Mouse (Mus musculus) liver, adult (tissue): Measurements from ENCODE around the gene Serpinb11.

Experiments used
- GATA4 ChIP-seq: IDR thresholded peaks from 2 replicates; pipeline ENCODE4 v1.6.1; 2014; ENCODE audit warnings: mild to moderate bottlenecking, low read length; ENCODE audit not compliant: insufficient replicate concordance

The Serpinb11 gene

DNA sequence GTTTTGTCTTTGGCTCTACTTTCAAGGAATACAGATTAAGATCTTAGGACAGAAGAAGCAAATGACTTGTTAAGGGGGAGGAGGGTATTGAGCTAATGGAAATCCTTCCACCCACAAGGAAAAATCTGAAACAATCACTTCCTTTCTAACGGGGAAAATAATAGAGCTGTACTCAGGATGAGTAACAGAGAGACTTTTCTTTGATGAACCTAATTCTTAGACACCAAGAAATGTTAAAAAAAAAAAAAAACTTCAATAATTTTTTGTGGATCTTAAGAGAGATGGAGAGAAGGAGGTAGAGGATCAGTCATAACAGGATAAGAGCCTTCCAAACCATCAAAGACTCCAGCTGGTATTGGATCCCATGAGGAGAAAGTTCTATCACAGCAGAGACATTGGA, at the start of gene Serpinb11:
Gene Serpinb11 (plus strand): TSS at position 301 of the 400 bp plus-strand sequence.
- TF ChIP-seq GATA4 = no peak

DNA sequence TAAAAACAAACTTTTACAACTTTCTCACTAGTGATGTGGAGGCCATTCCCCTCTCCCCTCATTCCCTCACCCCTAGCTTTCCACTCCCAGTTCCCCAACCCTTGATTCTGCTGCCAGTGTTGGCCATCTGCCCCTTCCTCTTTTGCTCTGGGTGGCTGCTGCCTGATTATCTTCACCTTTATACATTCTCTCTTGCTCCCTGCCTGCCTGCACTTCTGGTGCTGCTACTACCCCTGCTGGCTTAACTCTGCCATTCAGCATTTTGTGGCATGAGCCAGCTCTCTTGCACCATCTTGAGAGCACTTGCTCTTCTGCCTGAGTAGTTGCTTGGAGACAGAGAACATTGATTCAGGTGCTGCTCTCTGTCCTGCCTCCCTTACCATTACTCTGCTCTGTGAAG, 15.0 kb upstream of the Serpinb11 start:
- TF ChIP-seq GATA4 = no peak

DNA sequence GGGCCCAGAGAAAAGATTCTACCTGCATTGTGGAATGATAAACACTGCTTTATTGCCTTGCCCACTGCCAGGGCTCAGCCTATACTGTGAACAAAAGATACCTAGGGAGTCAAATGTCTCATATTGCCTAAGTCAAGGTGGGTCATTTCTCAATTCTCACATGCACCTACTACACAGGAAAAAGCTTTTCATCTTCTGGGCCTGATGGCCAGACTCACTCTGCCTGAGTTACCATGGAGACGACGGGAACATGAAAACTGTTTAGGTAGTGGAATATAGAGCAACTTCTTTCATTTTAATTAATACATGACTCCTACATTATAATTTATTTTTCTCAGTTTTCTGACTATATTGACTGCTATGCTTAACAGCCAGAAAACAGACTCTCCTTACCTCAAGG, 14.2 kb upstream of the Serpinb11 start:
- TF ChIP-seq GATA4 = no peak

DNA sequence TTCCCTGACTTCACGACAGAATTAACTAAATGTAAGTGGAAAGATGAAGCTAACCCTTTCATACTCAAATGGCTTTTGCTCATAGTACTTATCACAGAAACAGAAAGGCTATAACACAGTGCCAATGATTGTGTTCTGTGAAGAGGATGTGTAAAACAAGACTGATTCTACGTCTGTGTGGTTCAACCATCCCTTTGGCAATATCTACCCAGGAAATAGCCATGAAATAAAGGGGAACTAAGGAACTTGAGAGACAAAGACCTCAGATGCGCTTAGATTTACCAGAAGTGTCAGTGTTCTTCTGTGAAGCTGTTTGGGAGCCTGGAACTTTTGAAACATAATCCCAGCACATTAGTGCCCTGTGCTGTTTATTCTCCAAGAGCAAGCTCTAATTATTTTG, 10.6 kb upstream of the Serpinb11 start:
- no peak for TF ChIP-seq GATA4

DNA sequence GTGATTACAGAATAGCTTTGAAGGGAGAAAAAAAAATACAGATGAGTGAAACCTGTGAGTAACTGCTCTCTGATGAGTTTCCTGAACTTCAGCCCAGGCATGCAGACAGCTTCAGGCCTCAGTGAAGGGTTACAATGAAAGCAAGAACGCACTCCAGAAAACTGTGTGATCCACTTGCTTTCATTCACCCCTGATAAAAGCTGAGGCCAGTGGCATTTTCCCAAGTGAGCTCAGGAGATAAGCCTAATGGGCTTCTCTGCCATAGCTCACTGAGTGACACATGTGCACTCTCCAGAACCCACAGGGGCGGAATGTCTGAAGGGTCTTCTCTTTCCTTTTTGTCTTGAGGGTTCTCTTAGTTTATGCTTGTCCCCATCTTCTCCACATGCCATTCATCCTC, 9.9 kb upstream of the Serpinb11 start:
- TF ChIP-seq GATA4 = no peak

DNA sequence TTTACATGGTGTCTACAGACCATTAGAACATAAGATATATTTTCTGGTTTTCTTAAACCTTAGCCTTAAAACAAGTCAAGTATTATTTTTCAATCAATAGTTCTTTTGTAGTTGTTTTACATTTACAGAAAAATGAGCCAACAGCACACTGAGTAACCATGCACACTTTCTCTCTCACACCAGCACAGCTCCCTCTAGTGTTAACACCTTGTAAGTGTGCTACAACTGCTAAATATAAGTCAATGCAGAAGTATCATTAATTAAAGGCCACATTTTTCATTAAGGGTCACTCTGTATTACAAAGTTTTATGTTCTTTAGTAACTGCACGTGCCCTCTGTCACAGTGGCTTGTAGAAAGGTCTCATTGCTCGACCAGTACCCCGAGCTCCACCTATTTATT, 8.0 kb upstream of the Serpinb11 start:
- TF ChIP-seq GATA4 = no peak

DNA sequence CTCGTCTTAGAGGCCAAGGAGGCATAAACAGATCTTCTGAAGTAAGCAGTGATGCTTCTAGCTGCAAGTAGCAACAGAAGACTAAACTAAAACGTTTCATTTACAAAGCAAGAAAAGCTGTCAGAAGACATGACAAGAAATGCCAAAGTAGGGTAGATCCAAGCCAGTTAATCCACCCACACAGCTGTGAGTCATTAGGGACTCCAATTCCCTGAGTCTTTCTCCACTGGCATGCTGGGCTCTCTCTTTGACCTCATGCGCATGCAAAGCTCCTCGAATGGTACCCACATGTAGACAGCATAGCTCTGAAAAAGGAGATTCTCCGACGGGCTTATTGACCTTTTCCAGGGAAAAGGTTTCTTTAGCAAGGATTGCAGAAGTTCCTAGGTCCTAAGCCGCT, 5.0 kb downstream of the Serpinb11 start:
- TF ChIP-seq GATA4 = no peak

DNA sequence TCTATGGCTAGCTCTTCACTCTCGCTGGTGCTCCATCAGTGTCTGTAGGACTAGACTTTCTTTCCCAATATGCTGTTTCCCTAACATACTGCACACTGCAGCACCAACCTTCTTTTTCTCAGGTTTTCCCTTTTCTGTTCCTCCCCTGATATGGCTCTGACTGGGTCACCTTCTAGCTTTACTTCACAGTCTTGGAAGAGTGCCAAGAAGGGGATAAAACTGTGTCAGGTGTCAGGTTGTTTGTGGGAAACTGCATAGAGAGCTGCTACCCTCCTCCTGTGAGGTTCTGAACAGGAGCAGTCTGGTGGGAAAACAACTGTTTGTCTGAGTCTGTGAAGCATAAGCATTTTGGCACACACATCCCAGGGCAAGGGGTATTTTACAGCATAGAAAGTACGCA, 7.9 kb downstream of the Serpinb11 start:
- no peak for TF ChIP-seq GATA4

DNA sequence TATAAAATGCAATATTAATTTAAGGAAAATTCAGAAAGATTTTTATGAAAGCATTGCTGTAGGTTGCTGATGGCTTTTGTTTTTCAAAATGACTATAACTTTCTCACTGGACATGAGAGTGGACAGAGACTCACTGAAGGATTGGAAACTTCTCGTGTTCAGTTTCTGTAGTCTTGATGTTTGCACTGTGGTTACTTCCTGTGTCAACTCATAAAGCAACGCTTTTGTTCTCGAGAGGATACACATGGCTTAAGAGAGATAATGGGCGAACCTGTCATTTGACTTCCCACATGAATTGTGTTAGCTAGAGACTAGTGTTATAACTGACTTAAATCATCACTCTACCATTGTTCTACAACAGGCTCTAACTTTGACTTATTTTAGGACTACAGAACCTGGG, 16.0 kb downstream of the Serpinb11 start:
- TF ChIP-seq GATA4 = no peak

DNA sequence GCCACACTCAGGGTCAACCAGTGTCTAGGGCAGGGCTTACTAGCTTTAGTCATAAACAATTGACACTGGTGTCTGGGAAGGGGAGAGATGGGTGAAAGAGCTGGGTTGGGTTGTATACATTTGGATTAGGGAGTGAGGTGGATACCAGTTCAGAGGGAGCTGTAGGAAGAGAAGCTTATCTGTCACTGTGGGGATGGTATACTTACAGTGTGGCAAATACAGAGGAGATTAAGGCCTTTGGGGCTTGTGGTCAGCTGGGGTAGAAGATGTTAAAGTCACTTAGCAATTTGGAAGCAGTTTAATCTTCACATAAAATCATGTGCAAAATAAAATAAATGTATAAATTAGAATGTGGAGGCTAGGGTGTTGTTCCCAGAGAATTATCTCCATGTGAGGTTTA, 17.4 kb downstream of the Serpinb11 start:
- TF ChIP-seq GATA4 = no peak

DNA sequence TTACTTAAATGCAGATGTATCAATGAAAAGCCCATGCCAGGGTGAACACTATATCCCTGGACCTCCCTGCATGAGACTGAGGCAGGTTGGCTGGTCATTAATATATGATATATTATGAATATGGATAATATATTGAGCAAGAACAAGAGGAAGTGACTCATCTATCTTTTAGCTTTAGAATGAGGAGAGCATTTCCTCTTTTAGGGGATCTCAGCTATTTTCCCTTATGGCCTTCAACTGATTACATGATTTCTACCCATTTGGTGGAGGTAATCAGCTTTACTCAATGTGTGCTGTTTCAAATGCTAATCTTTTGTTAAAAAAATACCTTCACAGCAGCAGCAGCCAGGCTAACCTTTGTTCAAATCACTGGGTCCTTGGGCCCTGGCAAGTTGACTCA, 20.5 kb downstream of the Serpinb11 start:
- no peak for TF ChIP-seq GATA4

DNA sequence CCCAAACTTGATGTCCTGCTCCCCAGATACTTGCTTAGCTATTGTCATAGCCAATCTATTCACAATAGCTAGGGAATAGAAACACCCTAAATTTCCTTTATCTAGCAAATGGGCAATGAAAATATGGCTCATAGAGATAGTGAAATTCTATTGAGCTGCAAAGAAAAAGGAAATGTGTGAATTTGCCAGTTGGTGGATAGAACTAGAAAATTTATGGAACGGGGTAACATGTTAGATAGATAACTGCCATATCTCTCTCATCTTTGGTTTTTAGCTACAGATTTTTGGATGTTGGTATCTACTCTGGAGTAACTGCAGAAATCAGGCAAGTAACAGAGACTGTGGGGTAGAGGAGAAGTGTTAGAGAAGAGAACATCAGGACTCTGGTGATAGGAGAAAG, 21.4 kb downstream of the Serpinb11 start:
- no peak for TF ChIP-seq GATA4

DNA sequence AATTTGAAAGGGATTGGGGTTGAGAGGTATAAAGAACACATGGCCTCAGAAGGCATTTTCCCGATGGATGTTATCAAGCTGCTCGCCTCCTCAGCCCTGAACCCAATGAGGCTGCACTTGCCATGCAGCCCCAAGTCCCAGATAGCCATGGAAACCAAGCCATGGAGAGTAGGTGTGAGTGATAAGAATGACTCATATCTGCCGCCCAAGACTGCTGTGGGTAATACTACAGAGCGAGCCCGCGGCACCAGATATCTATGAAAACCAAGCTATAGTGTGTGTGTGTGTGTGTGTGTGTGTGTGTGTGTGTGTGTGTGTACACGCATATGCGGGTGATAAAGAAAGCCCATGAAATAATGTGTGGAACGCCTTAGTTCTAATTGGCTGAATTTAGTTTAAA, 23.5 kb downstream of the Serpinb11 start:
- TF ChIP-seq GATA4 = no peak

DNA sequence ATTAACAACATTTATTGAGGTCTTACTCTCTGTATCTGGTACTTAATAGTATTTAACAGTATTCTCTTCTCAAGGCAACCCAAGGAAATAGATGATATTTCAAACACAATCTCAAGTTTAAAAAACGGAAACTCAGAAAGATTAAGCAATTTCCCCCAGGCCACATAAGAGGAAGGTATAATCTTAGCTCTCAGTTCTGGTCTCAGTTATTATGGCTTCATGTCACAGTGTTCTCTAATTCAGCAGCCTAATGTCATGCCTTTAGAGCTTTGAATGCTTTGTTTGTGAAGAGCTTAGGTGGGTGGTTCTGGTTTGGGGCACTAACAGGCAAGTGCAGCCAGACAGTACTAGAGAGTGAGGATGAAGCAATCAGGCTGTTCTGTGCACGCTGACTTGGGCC, 28.8 kb downstream of the Serpinb11 start:
- no peak for TF ChIP-seq GATA4

DNA sequence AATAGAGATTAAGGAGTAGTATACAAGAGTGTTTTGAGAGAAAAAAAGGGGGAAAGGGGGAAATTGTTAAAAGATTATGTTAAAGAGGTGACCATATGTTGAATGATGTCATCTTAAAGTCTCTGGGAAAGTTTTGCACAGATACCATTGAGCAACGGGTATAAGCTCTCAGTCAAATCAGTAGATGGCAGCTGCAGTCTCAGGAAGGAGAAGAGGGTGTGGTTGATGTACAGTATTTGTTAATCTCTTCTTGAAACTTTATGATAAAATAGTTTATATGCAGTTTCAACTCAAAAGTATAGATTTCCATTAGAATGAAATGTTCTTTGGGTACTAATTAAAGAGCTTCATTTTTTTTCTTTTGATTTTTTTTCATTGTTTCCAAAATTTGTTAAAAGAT, 36.5 kb downstream of the Serpinb11 start:
- no peak for TF ChIP-seq GATA4

DNA sequence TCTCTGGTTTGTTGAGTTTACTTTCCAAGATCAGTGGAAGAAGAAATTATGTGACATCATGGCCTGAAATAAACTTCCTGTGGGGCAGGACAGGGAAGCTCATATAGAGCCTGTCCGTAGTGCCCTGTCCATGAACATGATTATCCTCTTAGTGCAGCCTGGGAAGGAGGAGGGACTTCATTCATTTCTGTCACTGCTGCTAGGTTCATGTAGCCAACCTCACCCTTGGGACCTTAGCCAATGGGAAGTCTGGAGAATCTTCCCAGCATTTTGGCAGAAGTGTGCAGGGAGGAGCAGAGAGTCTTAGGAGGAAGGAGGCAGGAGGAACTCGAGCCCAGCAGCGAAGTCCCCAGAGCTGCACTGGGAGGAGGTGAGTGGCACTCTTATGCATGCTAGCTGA, 38.4 kb downstream of the Serpinb11 start, which contains the start of gene Serpinb7:
Gene Serpinb7 (plus strand): TSS at position 301 of the 400 bp plus-strand sequence.
- TF ChIP-seq GATA4 = no peak

DNA sequence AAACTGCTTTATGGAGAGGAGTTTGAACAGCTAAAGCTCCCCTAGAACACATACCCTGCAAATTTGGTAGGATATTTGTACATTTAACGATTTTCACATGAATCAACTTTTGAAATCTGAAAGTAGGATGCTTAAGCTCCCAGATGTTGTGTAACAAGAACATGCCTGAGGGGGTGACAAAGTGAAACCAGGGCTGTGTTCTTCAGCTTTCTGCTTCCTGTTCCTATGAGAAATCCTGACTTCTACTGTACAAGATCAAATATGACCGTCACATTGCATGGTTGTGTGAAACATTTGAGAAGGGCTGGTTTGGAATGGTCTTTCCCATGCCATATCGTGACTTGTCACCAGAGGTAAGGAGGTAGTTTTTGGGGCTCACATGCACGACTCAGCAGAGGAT, 41.1 kb downstream of the Serpinb11 start:
- no peak for TF ChIP-seq GATA4

DNA sequence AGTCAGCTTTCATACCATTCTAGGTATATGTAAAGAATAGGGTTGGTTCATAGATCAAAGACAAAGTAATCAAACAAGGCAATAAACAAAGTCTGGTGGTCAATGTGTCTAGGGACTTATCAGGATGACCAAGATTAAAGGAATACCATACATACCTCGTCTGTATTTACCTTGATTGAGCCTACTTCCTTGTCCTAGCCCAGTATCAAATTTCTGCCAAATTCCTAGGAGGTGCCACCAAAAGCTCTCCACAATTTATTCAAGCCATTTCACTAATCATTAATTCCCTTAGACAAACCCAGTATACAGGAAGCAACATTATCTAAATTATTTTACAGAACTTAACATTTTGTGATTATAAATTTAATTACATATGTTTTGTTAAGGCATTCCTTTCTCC, 53.7 kb downstream of the Serpinb11 start:
- no peak for TF ChIP-seq GATA4
